Mouse (Mus musculus) cerebellum, adult 11-12 months (tissue): ENCODE results near the gene Zbtb22.

Experiments
- DNase-seq: peaks from one replicate; pipeline ENCODE4 v3.0.0; 2022

Gene Zbtb22

GRCm38 (mm10) chr17:33925406-33926116 lies 9.9 kb downstream of the Zbtb22 start:
- DNase-seq, result peak; percentile 44

- DNase-seq, result no peak
These were observed 10.7 kb downstream of the Zbtb22 start for GRCm38 (mm10) chr17:33926207-33926932.

- peak; percentile 42 for DNase-seq
These were observed 12.7 kb downstream of the Zbtb22 start for GRCm38 (mm10) chr17:33928251-33928947.

GRCm38 (mm10) chr17:33929371-33930279 lies 13.9 kb downstream of the Zbtb22 start, which contains the start of gene Rgl2:
Gene Rgl2 (plus strand): TSS chr17:33929543.
- DNase-seq, result peak; percentile 92

- DNase-seq, result peak; percentile 81
These were observed 14.8 kb downstream of the Zbtb22 start for GRCm38 (mm10) chr17:33930280-33931158.

GRCm38 (mm10) chr17:33931159-33931866 lies 15.6 kb downstream of the Zbtb22 start:
- peak; percentile 64 for DNase-seq

GRCm38 (mm10) chr17:33931947-33932346 lies 16.2 kb downstream of the Zbtb22 start:
- no peak for DNase-seq

GRCm38 (mm10) chr17:33932448-33932847 lies 16.7 kb downstream of the Zbtb22 start:
- DNase-seq, result peak; percentile 44

GRCm38 (mm10) chr17:33932970-33933369 lies 17.3 kb downstream of the Zbtb22 start:
- DNase-seq, result peak; percentile 48

- no peak for DNase-seq
These were observed 19.8 kb downstream of the Zbtb22 start for GRCm38 (mm10) chr17:33935422-33936055.

- DNase-seq, result no peak
These were observed 21.3 kb downstream of the Zbtb22 start for GRCm38 (mm10) chr17:33936993-33937392.

GRCm38 (mm10) chr17:33938783-33939182 lies 23.1 kb downstream of the Zbtb22 start:
- no peak for DNase-seq

- DNase-seq, result peak; percentile 83
These were observed 24.6 kb downstream of the Zbtb22 start, which contains the start of the genes Pfdn6 and Wdr46 for GRCm38 (mm10) chr17:33940206-33940805. Gene Pfdn6 (minus strand): TSS chr17:33940343. Gene Wdr46 (plus strand): TSS chr17:33940660.

- DNase-seq, result peak; percentile 58
These were observed 25.3 kb downstream of the Zbtb22 start for GRCm38 (mm10) chr17:33940981-33941380.

- DNase-seq, result no peak
These were observed 25.7 kb downstream of the Zbtb22 start for GRCm38 (mm10) chr17:33941381-33941780.

- DNase-seq, result no peak
These were observed 27.8 kb downstream of the Zbtb22 start for GRCm38 (mm10) chr17:33943454-33943853.

GRCm38 (mm10) chr17:33947430-33948089 lies 31.9 kb downstream of the Zbtb22 start:
- no peak for DNase-seq

- no peak for DNase-seq
These were observed 32.6 kb downstream of the Zbtb22 start for GRCm38 (mm10) chr17:33948090-33948904.
